Mouse (Mus musculus) left cerebral cortex, postnatal 4 days (tissue): ENCODE measurements around the gene Prpf39. TPM values are rescaled to one million over a fixed set of nuclear protein-coding genes. Genes with fewer than 3 reads are reported as not detected.

Experiments
- total RNA-seq, 2 experiments: library from RNA; stranded (reverse); gene quantifications; 2 replicates each; pipeline ENCODE4 v1.2.3; 2021

The Prpf39 gene
- total RNA-seq, 2 experiments from 2014 or later: 60.2 to 62.9 TPM

Other genes with a start within 250 kb of the Prpf39 start
- gene Gm527, start 118.4 kb upstream of the Prpf39 start, total RNA-seq: 10 to 100 TPM; 17.7 to 22.4 TPM
- gene Klhl28, start 70.8 kb upstream of the Prpf39 start, total RNA-seq: 10 to 100 TPM; 32.3 to 32.5 TPM
- gene Togaram1, start 70.5 kb upstream of the Prpf39 start, total RNA-seq: 10 to 100 TPM; 32.1 to 32.4 TPM
- 100 to 1,000 TPM; 168 to 186 TPM for gene Fkbp3, start 37.7 kb downstream of the Prpf39 start, total RNA-seq
- gene Fancm, start 39.3 kb downstream of the Prpf39 start, total RNA-seq: 10 to 100 TPM; 13.0 to 18.6 TPM
- gene Mis18bp1, start 136.3 kb downstream of the Prpf39 start, total RNA-seq: 1 to 10 TPM; 2.9 to 3.4 TPM
- gene Wdr20rt, start 189.2 kb downstream of the Prpf39 start, total RNA-seq: not detected